Mouse (Mus musculus) ES-E14 (cell line): ENCODE measurements at regions not wholly inside any gene's neighbourhood (a gene's known extent, or its start where the extent isn't known, plus 50 kb on each side); places are given as distances from the start of the nearest gene placed in this dataset.
"Not testable (repeated sequence)": the region's sequence is repeated elsewhere in the genome, so short reads cannot be mapped to it uniquely, and the experiment has no call there.

Experiments
- DNase-seq: peaks from one replicate; pipeline ENCODE4 v3.0.0-alpha.2; 2013; ENCODE audit warnings: low read depth, low spot score
- H3K27ac ChIP-seq: 2 replicates; pipeline ENCODE4 v1.5.1; 2012; ENCODE audit warnings: low read depth, mild to moderate bottlenecking, low read length, moderate library complexity, mixed read lengths; ENCODE audit not compliant: poor library complexity, insufficient read depth, severe bottlenecking
- H3K36me3 ChIP-seq: 2 replicates; pipeline ENCODE4 v1.6.1; 2012; ENCODE audit warnings: mild to moderate bottlenecking, low read length, moderate library complexity, mixed read lengths; ENCODE audit not compliant: control insufficient read depth, poor library complexity, insufficient read depth, severe bottlenecking
- H3K4me1 ChIP-seq, 2 experiments: fragments of 150-350 bp in 1 of 2; sonication (generic) in 1 of 2; 2 replicates each; pipeline ENCODE4 v1.6.1; 2012; ENCODE audit warnings: low read length in 2 of 2, mild to moderate bottlenecking in 1 of 2, mixed read lengths in 1 of 2; ENCODE audit not compliant: control insufficient read depth in 2 of 2, insufficient read depth in 2 of 2, poor library complexity in 1 of 2
- H3K4me3 ChIP-seq, 2 experiments: fragments of 150-350 bp in 1 of 2; sonication (generic) in 1 of 2; 2 replicates each; pipeline ENCODE4 v1.5.1; 2012; ENCODE audit warnings: low read length in 2 of 2, low read depth in 1 of 2, mild to moderate bottlenecking in 1 of 2, mixed read lengths in 1 of 2; ENCODE audit not compliant: insufficient read depth in 1 of 2, poor library complexity in 1 of 2, severe bottlenecking in 1 of 2
- H3K9ac ChIP-seq: 2 replicates; pipeline ENCODE4 v1.6.1; 2012; ENCODE audit warnings: low read depth, mild to moderate bottlenecking, low read length, mixed read lengths; ENCODE audit not compliant: poor library complexity, insufficient read depth, severe bottlenecking
- H3K9me3 ChIP-seq: fragments of 150-350 bp; sonication (generic); 2 replicates; pipeline ENCODE4 v1.6.1; 2012; ENCODE audit warnings: low read depth, mild to moderate bottlenecking, low read length; ENCODE audit not compliant: control insufficient read depth, insufficient read depth
- CHD2 ChIP-seq: IDR thresholded peaks from 2 replicates; pipeline ENCODE4 v1.6.1; 2014; ENCODE audit warnings: mild to moderate bottlenecking, low read depth, low read length, inconsistent platforms
- HCFC1 ChIP-seq: IDR thresholded peaks from 2 replicates; pipeline ENCODE4 v1.6.1; 2012; ENCODE audit warnings: low read length, inconsistent platforms, borderline replicate concordance; ENCODE audit not compliant: insufficient read depth
- MAFK ChIP-seq: IDR thresholded peaks from 2 replicates; pipeline ENCODE4 v1.6.1; 2014; ENCODE audit warnings: mild to moderate bottlenecking, low read depth, low read length, inconsistent platforms; ENCODE audit not compliant: insufficient read depth
- ZC3H11A ChIP-seq: IDR thresholded peaks from 2 replicates; pipeline ENCODE4 v1.6.1; 2012; ENCODE audit warnings: low read depth, mild to moderate bottlenecking, inconsistent platforms, low read length, borderline replicate concordance
- ZNF384 ChIP-seq: IDR thresholded peaks from 2 replicates; pipeline ENCODE4 v1.6.1; 2012; ENCODE audit warnings: low read depth, low read length, inconsistent platforms
- in situ Hi-C, 2 experiments: fragments of 600-800 bp; cut with MboI; formaldehyde crosslinking; loops; one replicate each; pipeline ENCODE4 v1.15.1; 2025; ENCODE audit warnings: low sequenced_read_pairs in 2 of 2, inconsistent platforms in 1 of 2; ENCODE audit not compliant: unreplicated experiment in 2 of 2

- Histone ChIP-seq H3K4me3 (no peak overlapping the region), H3K27ac (no peak overlapping the region), H3K36me3 (no peaks in the 10 kb centered on the region), H3K9ac (no peak overlapping the region), H3K9me3 (no peaks in the 10 kb centered on the region), H3K4me1 (no peaks in the 10 kb centered on the region)
- in situ Hi-C loops, result no loop called here
- TF ChIP-seq MAFK, result no peak
- TF ChIP-seq ZC3H11A, result no peak
- TF ChIP-seq HCFC1, result no peak
- TF ChIP-seq ZNF384, result no peak
- DNase-seq, result no peak
Observed at GRCm38 (mm10) chr11:111966401-111966800, 815.6 kb upstream of the Sox9 start.

- in situ Hi-C loops, result no loop called here
- no peaks in the 10 kb centered on the region for H3K4me1 ChIP-seq
- no peak overlapping the region for H3K9ac ChIP-seq
- TF ChIP-seq CHD2 (no peak), ZNF384 (no peak), MAFK (no peak), HCFC1 (no peak), ZC3H11A (no peak)
- H3K9me3 ChIP-seq, result no peaks in the 10 kb centered on the region
- H3K4me3 ChIP-seq, result no peak overlapping the region
- no peaks in the 10 kb centered on the region for H3K36me3 ChIP-seq
- no peak overlapping the region for H3K27ac ChIP-seq
- no peak for DNase-seq
Observed at GRCm38 (mm10) chr11:111971001-111971400, 811.0 kb upstream of the Sox9 start.

GRCm38 (mm10) chr11:111978667-111979066, 803.4 kb upstream of the Sox9 start:
- no peaks in the 10 kb centered on the region for H3K36me3 ChIP-seq
- H3K4me3 ChIP-seq, result no peak overlapping the region
- H3K27ac ChIP-seq, result no peak overlapping the region
- no peaks in the 10 kb centered on the region for H3K9me3 ChIP-seq
- no peak for DNase-seq
- in situ Hi-C loops, result no loop called here
- H3K4me1 ChIP-seq, result no peaks in the 10 kb centered on the region
- no peak overlapping the region for H3K9ac ChIP-seq
- TF ChIP-seq ZNF384 (no peak), CHD2 (no peak), HCFC1 (no peak), MAFK (no peak), ZC3H11A (no peak)

- Histone ChIP-seq H3K27ac (no peak overlapping the region), H3K9ac (no peak overlapping the region), H3K4me1 (no peaks in the 10 kb centered on the region), H3K4me3 (no peak overlapping the region), H3K36me3 (no peaks in the 10 kb centered on the region), H3K9me3 (no peaks in the 10 kb centered on the region)
- no peak for DNase-seq
- TF ChIP-seq CHD2 (no peak), ZC3H11A (no peak), HCFC1 (no peak), ZNF384 (no peak), MAFK (no peak)
- in situ Hi-C loops, result no loop called here
Observed at GRCm38 (mm10) chr11:111996395-111996794, 785.6 kb upstream of the Sox9 start.

- H3K4me1 ChIP-seq, H3K9me3 ChIP-seq, H3K27ac ChIP-seq, in situ Hi-C loops, DNase-seq, H3K9ac ChIP-seq, H3K36me3 ChIP-seq, H3K4me3 ChIP-seq: not testable (repeated sequence)
Observed at GRCm38 (mm10) chr11:112010848-112011247, 771.2 kb upstream of the Sox9 start.
